Mouse (Mus musculus): Measurements from ENCODE around the gene Tnfsf9.

Gene Tnfsf9

GRCm38 (mm10) chr17:57134693-57135092 is 29.6 kb downstream of the Tnfsf9 start:
- no peak for DNase-seq (ENCODE audit: low read depth, low spot score)

- no peak for DNase-seq (ENCODE audit: low read depth, low spot score)
Measured at GRCm38 (mm10) chr17:57135635-57136034, 30.5 kb downstream of the Tnfsf9 start.

GRCm38 (mm10) chr17:57138676-57139075 is 33.6 kb downstream of the Tnfsf9 start:
- DNase-seq (ENCODE audit: low read depth, low spot score), result no peak

- no peak for DNase-seq (ENCODE audit: low read depth, low spot score)
Measured at GRCm38 (mm10) chr17:57139708-57140107, 34.6 kb downstream of the Tnfsf9 start.

- no peak for DNase-seq (ENCODE audit: low read depth, low spot score)
Measured at GRCm38 (mm10) chr17:57143704-57144103, 38.6 kb downstream of the Tnfsf9 start.

- no peak for DNase-seq (ENCODE audit: low read depth, low spot score)
Measured at GRCm38 (mm10) chr17:57145115-57145514, 40.0 kb downstream of the Tnfsf9 start.

GRCm38 (mm10) chr17:57148343-57148742 is 43.2 kb downstream of the Tnfsf9 start:
- no peak for DNase-seq (ENCODE audit: low read depth, low spot score)

- DNase-seq (ENCODE audit: low read depth, low spot score), result no peak
Measured at GRCm38 (mm10) chr17:57148994-57149803, 44.1 kb downstream of the Tnfsf9 start, which contains the start of gene Cd70. TSS of gene Cd70 (minus strand) at chr17:57149777.

GRCm38 (mm10) chr17:57153006-57153405 is 47.9 kb downstream of the Tnfsf9 start:
- DNase-seq (ENCODE audit: low read depth, low spot score), result no peak

- DNase-seq (ENCODE audit: low read depth, low spot score), result no peak
Measured at GRCm38 (mm10) chr17:57153787-57154186, 48.7 kb downstream of the Tnfsf9 start.
